Mouse (Mus musculus) liver, postnatal 0 days (tissue): ENCODE measurements at regions not wholly inside any gene's neighbourhood (a gene's known extent, or its start where the extent isn't known, plus 50 kb on each side); places are given as distances from the start of the nearest gene placed in this dataset.

ENCODE experiments used
- ATAC-seq: fragments of 200-750 bp; cut with Nextera tagmentation; 2 replicates; pipeline ENCODE4 v1.8.0; 2017; ENCODE audit warnings: mild to moderate bottlenecking, moderate library complexity
- DNase-seq: peaks from one replicate; pipeline ENCODE4 v3.0.0-alpha.2; 2016
- H3K27ac ChIP-seq: fragments of 300-500 bp; sonication (generic); 2 replicates; pipeline ENCODE4 v1.5.1; 2014; ENCODE audit warnings: antibody characterized with exemption, moderate library complexity, mild to moderate bottlenecking, low read depth
- H3K27me3 ChIP-seq: fragments of 300-500 bp; sonication (generic); 2 replicates; pipeline ENCODE4 v1.6.1; 2014; ENCODE audit warnings: low read length, control low read depth, mixed read lengths; ENCODE audit not compliant: insufficient read depth
- H3K36me3 ChIP-seq: fragments of 300-500 bp; sonication (generic); replicated peaks from 2 replicates; pipeline ENCODE4 v1.6.1; 2014; ENCODE audit warnings: mild to moderate bottlenecking, control low read depth, low read length, moderate library complexity, mixed read lengths; ENCODE audit not compliant: insufficient read depth
- H3K4me1 ChIP-seq: fragments of 300-500 bp; sonication (generic); 2 replicates; pipeline ENCODE4 v1.6.1; 2014; ENCODE audit warnings: antibody characterized with exemption, mild to moderate bottlenecking, control low read depth; ENCODE audit not compliant: insufficient read depth
- H3K4me2 ChIP-seq: fragments of 300-500 bp; sonication (generic); 2 replicates; pipeline ENCODE4 v1.6.1; 2014; ENCODE audit warnings: low read depth, mild to moderate bottlenecking, low read length, moderate library complexity, mixed read lengths
- H3K4me3 ChIP-seq: fragments of 300-500 bp; sonication (generic); 2 replicates; pipeline ENCODE4 v1.5.1; 2014; ENCODE audit warnings: low read depth, low read length
- H3K9ac ChIP-seq: fragments of 300-500 bp; sonication (generic); replicated peaks from 2 replicates; pipeline ENCODE4 v1.6.1; 2014; ENCODE audit warnings: mild to moderate bottlenecking, moderate library complexity
- H3K9me3 ChIP-seq: fragments of 300-500 bp; sonication (generic); 2 replicates; pipeline ENCODE4 v1.6.1; 2016; ENCODE audit warnings: mild to moderate bottlenecking, control low read depth, low read length, mixed read lengths
- CTCF ChIP-seq: sonication (generic); IDR thresholded peaks from 2 replicates; pipeline ENCODE4 v1.5.1; 2016; ENCODE audit warnings: antibody characterized with exemption, low read depth
- EP300 ChIP-seq: IDR thresholded peaks from 2 replicates; pipeline ENCODE4 v1.6.1; 2016; ENCODE audit warnings: antibody characterized with exemption, low read depth, mild to moderate bottlenecking
- WGBS: fragments of 180-500 bp; shearing (Covaris S2); extraction: QIAGEN DNeasy Blood & Tissue Kit; methylation state at CpG from one replicate; pipeline ENCODE4 v1.1.7; 2014; ENCODE audit not compliant: insufficient replicate concordance; 5-methylcytosine and 5-hydroxymethylcytosine counted together

DNA sequence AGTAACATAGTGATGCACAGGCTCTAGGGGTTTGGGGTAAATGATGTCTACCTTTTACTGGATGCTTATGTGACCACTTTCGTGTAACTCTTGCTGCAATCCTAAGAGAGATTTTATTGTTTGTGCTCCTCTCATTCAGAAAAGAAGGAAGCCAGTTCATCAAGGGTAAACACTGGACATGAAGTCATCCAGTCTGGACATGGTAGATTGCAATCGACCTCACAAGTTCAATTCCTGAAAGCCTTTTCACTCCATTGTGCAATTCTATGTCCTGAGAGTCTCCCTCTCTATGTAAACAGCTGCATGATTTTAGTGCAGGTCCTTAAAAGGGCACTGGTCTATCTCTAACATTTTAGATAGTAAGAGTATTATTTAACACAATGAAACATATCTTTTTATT, 73.5 kb upstream of the Gm16223 start:
- Histone ChIP-seq H3K4me2 (no peak overlapping the region), H3K4me1 (no peaks in the 10 kb centered on the region)

DNA sequence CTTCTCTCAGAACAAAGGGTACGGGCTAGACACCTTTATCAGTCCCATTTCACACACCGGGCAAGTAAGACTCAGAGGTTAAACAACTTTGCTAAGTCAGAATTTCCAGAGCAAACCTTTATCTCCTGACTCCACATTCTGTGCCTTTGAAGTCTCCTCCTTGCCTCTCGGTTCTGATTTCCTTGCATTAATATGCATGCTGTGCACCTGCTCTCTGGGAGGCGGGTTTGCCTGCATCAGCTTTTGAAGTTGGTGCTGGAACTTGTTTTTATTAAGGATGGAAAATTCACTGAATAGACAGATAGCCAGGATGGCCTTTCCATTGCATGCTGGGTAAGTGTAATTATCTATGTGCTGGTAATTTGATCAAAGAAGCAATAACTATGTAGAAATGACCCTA, 84.2 kb upstream of the Gm16223 start:
- Histone ChIP-seq H3K4me1 (no peaks in the 10 kb centered on the region), H3K27me3 (no peaks in the 10 kb centered on the region), H3K27ac (no peak overlapping the region), H3K4me2 (no peak overlapping the region), H3K4me3 (no peak overlapping the region), H3K9ac (no peak overlapping the region), H3K36me3 (no peaks in the 10 kb centered on the region), H3K9me3 (no peaks in the 10 kb centered on the region)
- ATAC-seq (no peak), DNase-seq (no peak)
- WGBS = 57% methylated on average over 4 of the region's 4 CpGs
- TF ChIP-seq CTCF (no peak), EP300 (no peak)

More for the DNA sequence above, 73.5 kb upstream of the Gm16223 start:
- no peak for TF ChIP-seq EP300
- no peak for TF ChIP-seq CTCF
- no peaks in the 10 kb centered on the region for H3K36me3 ChIP-seq
- no peaks in the 10 kb centered on the region for H3K27me3 ChIP-seq
- ATAC-seq (no peak), DNase-seq (no peak)
- H3K4me3 ChIP-seq = no peak overlapping the region
- H3K27ac ChIP-seq = no peak overlapping the region
- H3K9me3 ChIP-seq = peaks cover 4% of the 10 kb centered on the region; the same call in 1 of the 2 replicates
- 47% methylated on average over 2 of the region's 2 CpGs for WGBS
- no peak overlapping the region for H3K9ac ChIP-seq

DNA sequence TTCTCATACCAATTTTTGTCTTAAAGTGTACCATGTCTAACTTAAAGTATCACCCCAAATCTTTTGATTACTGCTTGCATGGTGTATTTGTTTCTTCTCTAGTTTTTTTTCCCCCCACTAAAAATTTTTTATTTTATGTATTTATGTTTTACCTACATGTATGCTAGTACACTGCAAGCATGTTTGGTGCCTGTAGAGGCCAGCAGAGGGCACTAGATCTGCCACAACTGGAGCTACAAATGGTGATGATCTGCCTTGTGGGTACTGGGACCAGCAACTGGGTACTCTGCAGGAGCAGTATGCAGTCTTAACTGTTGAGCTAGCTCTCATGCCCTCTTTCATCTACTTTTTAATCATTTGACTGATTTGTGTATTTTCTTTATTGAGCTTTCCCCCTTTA, 92.2 kb upstream of the Gm16223 start:
- no peak; the same call in 1 of the 2 replicates for TF ChIP-seq CTCF
- no peak for TF ChIP-seq EP300
- Histone ChIP-seq H3K9ac (no peak overlapping the region), H3K27me3 (no peaks in the 10 kb centered on the region), H3K4me1 (no peaks in the 10 kb centered on the region), H3K36me3 (no peaks in the 10 kb centered on the region), H3K27ac (no peak overlapping the region), H3K4me3 (no peak overlapping the region), H3K4me2 (no peak overlapping the region), H3K9me3 (no peaks in the 10 kb centered on the region)
- no peak for DNase-seq
- no peak for ATAC-seq

DNA sequence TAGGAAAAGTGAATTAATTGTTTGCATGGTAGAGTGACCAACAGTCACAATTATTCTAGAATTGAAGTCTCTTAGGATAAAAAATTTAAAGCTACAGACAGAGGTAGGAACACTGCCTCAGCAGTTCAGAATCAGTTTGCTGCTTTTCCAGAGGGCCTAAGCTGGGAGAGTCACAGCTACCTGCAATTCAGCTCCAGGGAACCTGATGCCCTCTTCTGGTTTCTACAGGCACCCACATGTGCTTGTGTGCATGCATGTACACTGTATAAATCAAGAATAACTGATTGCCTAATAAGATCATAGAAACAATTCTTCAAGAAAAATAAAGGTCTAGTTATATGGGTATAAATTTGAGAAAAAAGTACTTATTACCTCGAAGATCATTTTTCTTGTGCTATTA, 96.6 kb upstream of the Gm16223 start:
- no peaks in the 10 kb centered on the region for H3K27me3 ChIP-seq
- no peaks in the 10 kb centered on the region for H3K9me3 ChIP-seq
- H3K36me3 ChIP-seq = no peaks in the 10 kb centered on the region
- TF ChIP-seq EP300 (no peak), CTCF (peak; percentile 55)
- no peak overlapping the region for H3K9ac ChIP-seq
- ATAC-seq = 0 out of 2 replicates have a peak, but pooled peaks have one; percentile 47
- no peak overlapping the region for H3K27ac ChIP-seq
- H3K4me1 ChIP-seq = no peaks in the 10 kb centered on the region
- H3K4me2 ChIP-seq = no peak overlapping the region
- H3K4me3 ChIP-seq = no peak overlapping the region
- DNase-seq = peak; percentile 15
- 49% methylated on average over 1 of the region's 1 CpGs for WGBS

DNA sequence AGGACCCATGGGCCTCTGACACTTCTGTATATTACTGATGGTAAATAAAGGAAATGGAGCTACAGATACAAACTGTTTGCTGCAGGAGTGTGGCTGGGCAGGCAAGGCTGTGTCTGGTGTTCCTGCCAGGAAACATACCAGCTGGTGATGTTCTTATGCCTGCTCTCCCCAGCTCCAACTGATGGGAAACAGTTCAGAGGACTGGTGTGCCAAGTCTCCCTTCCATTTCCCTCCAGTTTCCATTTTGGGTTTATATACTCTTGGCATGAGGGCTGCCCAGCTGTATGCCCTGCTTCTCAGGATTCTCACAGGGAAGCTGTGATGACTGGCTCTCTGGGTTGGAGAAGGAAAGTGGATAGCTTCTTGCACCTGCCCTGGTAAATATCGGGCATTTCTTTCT, 100.8 kb upstream of the Gm16223 start:
- no peak overlapping the region for H3K27ac ChIP-seq
- H3K36me3 ChIP-seq = no peaks in the 10 kb centered on the region
- H3K4me1 ChIP-seq = no peaks in the 10 kb centered on the region
- DNase-seq (no peak), ATAC-seq (no peak)
- TF ChIP-seq CTCF = no peak
- TF ChIP-seq EP300 = no peak
- no peaks in the 10 kb centered on the region for H3K27me3 ChIP-seq
- no peaks in the 10 kb centered on the region for H3K9me3 ChIP-seq
- H3K4me2 ChIP-seq = no peak overlapping the region
- WGBS = 81% methylated on average over 1 of the region's 1 CpGs
- no peak overlapping the region for H3K9ac ChIP-seq
- no peak overlapping the region for H3K4me3 ChIP-seq

DNA sequence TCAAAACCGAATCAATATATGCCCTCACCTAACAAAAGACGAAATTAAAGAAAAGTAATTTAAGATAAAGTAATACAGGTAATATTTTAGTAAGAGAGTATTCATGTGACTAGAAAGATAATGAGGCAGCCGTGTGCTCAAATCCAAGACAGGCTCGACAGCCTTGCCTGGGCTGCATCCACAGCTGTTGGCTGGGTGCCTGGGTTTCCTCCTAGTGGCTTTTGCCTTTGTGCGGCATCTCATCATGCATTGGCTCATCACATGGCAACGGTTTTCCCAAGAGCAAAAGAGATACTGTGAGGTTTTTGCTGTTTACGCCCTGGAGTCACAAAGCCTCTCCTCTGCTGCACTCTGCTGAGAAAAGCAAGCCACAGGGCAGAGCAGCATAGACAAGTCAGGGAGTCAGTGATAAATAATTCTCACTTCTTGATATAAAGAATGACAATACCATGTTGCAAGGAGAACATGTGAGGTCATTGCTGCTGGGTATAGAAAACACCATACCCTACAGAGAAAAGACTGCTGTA, 103.1 kb upstream of the Bod1l start:
- ATAC-seq (no peak), DNase-seq (no peak)
- Histone ChIP-seq H3K9me3 (no peaks in the 10 kb centered on the region), H3K9ac (no peak overlapping the region), H3K27me3 (no peaks in the 10 kb centered on the region), H3K27ac (no peak overlapping the region), H3K36me3 (no peaks in the 10 kb centered on the region), H3K4me1 (no peaks in the 10 kb centered on the region), H3K4me2 (no peak overlapping the region), H3K4me3 (no peak overlapping the region)
- 77% methylated on average over 7 of the region's 7 CpGs for WGBS
- TF ChIP-seq EP300 (no peak), CTCF (no peak)

DNA sequence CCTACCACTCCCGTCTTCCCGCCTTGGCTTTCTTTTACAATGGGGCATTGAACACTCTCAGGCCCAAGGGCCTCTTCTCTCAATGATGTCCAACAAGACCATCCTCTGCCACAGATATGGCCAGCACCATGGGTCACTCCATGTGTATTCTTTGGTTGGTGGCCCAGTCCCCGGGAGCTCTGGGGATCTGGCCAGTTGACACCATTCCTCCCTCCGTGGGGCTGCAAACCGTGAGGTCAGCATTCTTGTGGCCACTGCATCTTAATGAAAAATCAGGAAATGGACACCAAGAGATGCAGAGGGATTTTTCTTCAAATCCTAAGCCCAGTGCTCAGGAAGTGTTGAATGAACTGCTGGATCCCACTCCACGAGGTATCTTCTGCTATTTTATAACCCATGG, 99.3 kb upstream of the Bod1l start:
- no peak for ATAC-seq
- Histone ChIP-seq H3K36me3 (no peaks in the 10 kb centered on the region), H3K27me3 (no peaks in the 10 kb centered on the region), H3K4me1 (no peaks in the 10 kb centered on the region), H3K9ac (no peak overlapping the region), H3K27ac (no peak overlapping the region), H3K4me2 (no peak overlapping the region), H3K4me3 (no peak overlapping the region), H3K9me3 (no peaks in the 10 kb centered on the region)
- 74% methylated on average over 6 of the region's 6 CpGs for WGBS
- TF ChIP-seq CTCF = no peak
- no peak for TF ChIP-seq EP300
- no peak for DNase-seq
